Comparison of ENCODE assay signal across 11 mouse cellular contexts in genomic region chr13:41748866-41749265, GRCm38 (mm10).
DNase-seq lines count a peak whose midpoint lies in the region; ATAC-seq lines count a peak whose summit lies in the region.
"Had no signal": no experiment of that assay in that cellular context is flagged by ENCODE, and none has a peak within 500 bp of the region (broad histone marks: within the 10 kb centered on the region; RNA-seq: fewer than 3 reads in every experiment).

No protein-coding gene starts in this region.

- H3K4me3 ChIP-seq in forebrain, embryonic 14.5 days (ENCODE audit: low read depth, low read length), result no peak overlapping the region
- H3K4me3 ChIP-seq in forebrain, embryonic 13.5 days, result no peak overlapping the region
- H3K4me3 ChIP-seq: lung, embryonic 15.5 days had no signal

- 78% methylated on average over 9 of the region's 9 CpGs for WGBS in forebrain, embryonic 14.5 days
- 86% methylated on average over 9 of the region's 9 CpGs for WGBS in forebrain, embryonic 13.5 days

- H3K27me3 ChIP-seq in forebrain, embryonic 14.5 days (replicated peaks; ENCODE audit: control insufficient read depth, insufficient read depth, low read length), result no peaks in the 10 kb centered on the region
- H3K27me3 ChIP-seq in forebrain, embryonic 13.5 days, result no peaks in the 10 kb centered on the region
- H3K27me3 ChIP-seq: lung, embryonic 15.5 days had no signal

- H3K9ac ChIP-seq in forebrain, embryonic 14.5 days (ENCODE audit: low read length), result no peak overlapping the region
- H3K9ac ChIP-seq in forebrain, embryonic 13.5 days, result no peak overlapping the region
- H3K9ac ChIP-seq: lung, embryonic 15.5 days had no signal

- H3K36me3 ChIP-seq in forebrain, embryonic 14.5 days (ENCODE audit: control insufficient read depth, insufficient read depth, low read length), result no peaks in the 10 kb centered on the region
- H3K36me3 ChIP-seq in forebrain, embryonic 13.5 days (ENCODE audit: poor library complexity, severe bottlenecking), result no peaks in the 10 kb centered on the region
- H3K36me3 ChIP-seq: lung, embryonic 15.5 days had no signal

- no peak overlapping the region for H3K27ac ChIP-seq in forebrain, embryonic 14.5 days (ENCODE audit: low read depth, low read length)
- H3K27ac ChIP-seq in forebrain, embryonic 13.5 days, result no peak overlapping the region
- H3K27ac ChIP-seq: lung, embryonic 15.5 days had no signal

- peak; percentile 10 for DNase-seq in forebrain, embryonic 14.5 days (ENCODE audit: low spot score)
- peak; percentile 70 to 75 for DNase-seq in heart, postnatal 10 days
- peak; percentile 68 to 97 for DNase-seq in left cerebral cortex, postnatal 25 days (ENCODE audit: low spot score in 2 of 2)
- no peak for DNase-seq in yolk sac, embryonic 10.5 days (ENCODE audit: low spot score)
- DNase-seq in lung, adult 18-20 months, result no peak
- no peak for DNase-seq in lung, postnatal 14 days
- DNase-seq: cerebellum, adult 11 months; kidney, postnatal 10 days had no signal

- no peak overlapping the region for H3K4me2 ChIP-seq in forebrain, embryonic 14.5 days (ENCODE audit: low read length)
- no peak overlapping the region for H3K4me2 ChIP-seq in forebrain, embryonic 13.5 days
- H3K4me2 ChIP-seq: lung, embryonic 15.5 days had no signal

- no peaks in the 10 kb centered on the region for H3K9me3 ChIP-seq in forebrain, embryonic 14.5 days (replicated peaks; ENCODE audit: control insufficient read depth, low read length)
- H3K9me3 ChIP-seq in forebrain, embryonic 13.5 days (replicated peaks), result no peaks in the 10 kb centered on the region
- H3K9me3 ChIP-seq: lung, embryonic 15.5 days had no signal

- no peak for ATAC-seq in forebrain, embryonic 14.5 days
- ATAC-seq in forebrain, embryonic 13.5 days, result no peak
- ATAC-seq in frontal cortex, adult (ENCODE audit: low TSS enrichment), result peak; percentile 97

- H3K4me1 ChIP-seq in forebrain, embryonic 14.5 days (ENCODE audit: control insufficient read depth, insufficient read depth, low read length), result no peaks in the 10 kb centered on the region
- H3K4me1 ChIP-seq in forebrain, embryonic 13.5 days, result peaks cover 13% of the 10 kb centered on the region; the same call in 1 of the 2 replicates
- H3K4me1 ChIP-seq: lung, embryonic 15.5 days had no signal

- intact Hi-C loops in heart, postnatal 10 days (cut with DNase I), result loop anchor here (5.0 kb wide), 2 partner anchors 107 to 493 kb away; no protein-coding TSS in a partner anchor
- intact Hi-C loops in left cerebral cortex, postnatal 25 days (cut with DNase I), result loop anchor here (1.0 to 5.0 kb wide), 5 partner anchors 31 to 303 kb away; partner anchors contain the start of gene Hivep1

Comparison
In these comparisons a context has a peak if more than half of its experiments do, and no peak if none do; other contexts are left out.
1. DNase-seq: peak in forebrain, embryonic 14.5 days (single experiment), heart, postnatal 10 days (2 of 2) and left cerebral cortex, postnatal 25 days (2 of 2); none in yolk sac, embryonic 10.5 days (single experiment), lung, adult 18-20 months (0 of 2) and lung, postnatal 14 days (single experiment).